Mouse (Mus musculus) ES-Bruce4 (cell line): ENCODE measurements around the gene Lrtm2. TPM values are rescaled to one million over a fixed set of nuclear protein-coding genes. Genes with fewer than 3 reads are reported as not detected.
"Not testable (repeated sequence)": the region's sequence is repeated elsewhere in the genome, so short reads cannot be mapped to it uniquely, and the experiment has no call there.

Experiments
- H3K27ac ChIP-seq: 2 replicates; pipeline ENCODE4 v1.5.1; 2012; ENCODE audit warnings: low read length, inconsistent platforms; ENCODE audit not compliant: insufficient read depth
- H3K27me3 ChIP-seq: 2 replicates; pipeline ENCODE4 v1.6.1; 2012; ENCODE audit warnings: mild to moderate bottlenecking, low read length, inconsistent platforms; ENCODE audit not compliant: control insufficient read depth, poor library complexity, insufficient read depth, severe bottlenecking
- H3K36me3 ChIP-seq: 2 replicates; pipeline ENCODE4 v1.6.1; 2012; ENCODE audit warnings: inconsistent platforms, mild to moderate bottlenecking, low read length, moderate library complexity; ENCODE audit not compliant: control insufficient read depth, poor library complexity, insufficient read depth, severe bottlenecking
- H3K4me1 ChIP-seq: one replicate; pipeline ENCODE4 v1.8.1; 2011; ENCODE audit warnings: low read length; ENCODE audit not compliant: control insufficient read depth, insufficient read depth
- H3K4me3 ChIP-seq: 2 replicates; pipeline ENCODE4 v1.5.1; 2011; ENCODE audit warnings: low read depth, mild to moderate bottlenecking, low read length
- H3K9ac ChIP-seq: 2 replicates; pipeline ENCODE4 v1.6.1; 2012; ENCODE audit warnings: low read depth, mild to moderate bottlenecking, inconsistent platforms; ENCODE audit not compliant: poor library complexity, severe bottlenecking
- H3K9me3 ChIP-seq: replicated peaks from 2 replicates; pipeline ENCODE4 v1.6.1; 2012; ENCODE audit warnings: mild to moderate bottlenecking, low read length, inconsistent platforms; ENCODE audit not compliant: control insufficient read depth, poor library complexity, insufficient read depth, severe bottlenecking
- CTCF ChIP-seq: IDR thresholded peaks from one replicate; pipeline ENCODE4 v1.8.1; 2011; ENCODE audit warnings: low read depth, low read length
- EP300 ChIP-seq: IDR thresholded peaks from 2 replicates; pipeline ENCODE4 v1.6.1; 2011; ENCODE audit warnings: low read depth, low read length; ENCODE audit not compliant: insufficient read depth
- POLR2A ChIP-seq: IDR thresholded peaks from one replicate; pipeline ENCODE4 v1.8.1; 2011; ENCODE audit warnings: low read length; ENCODE audit not compliant: insufficient read depth
- polyA plus RNA-seq: library from polyadenylated mRNA; stranded (reverse); fragments of >200 nt; gene quantifications from 2 replicates; pipeline ENCODE4 v1.2.4, GENCODE M21; 2011; ENCODE audit warnings: low read depth; ENCODE audit not compliant: missing spikeins, insufficient read depth, insufficient read length

Lrtm2 gene
- polyA plus RNA-seq, 1 experiment = 0.49 TPM

GRCm38 (mm10) chr6:119371624-119372023, 41.1 kb upstream of the Lrtm2 start:
- Histone ChIP-seq H3K36me3 (peaks cover 19% of the 10 kb centered on the region), H3K4me1 (no peaks in the 10 kb centered on the region), H3K4me3 (no peak overlapping the region), H3K27me3 (no peaks in the 10 kb centered on the region), H3K9me3 (no peaks in the 10 kb centered on the region), H3K9ac (no peak overlapping the region), H3K27ac (no peak overlapping the region)
- no peak for TF ChIP-seq CTCF
- TF ChIP-seq EP300 = no peak
- no peak for TF ChIP-seq POLR2A

DNA sequence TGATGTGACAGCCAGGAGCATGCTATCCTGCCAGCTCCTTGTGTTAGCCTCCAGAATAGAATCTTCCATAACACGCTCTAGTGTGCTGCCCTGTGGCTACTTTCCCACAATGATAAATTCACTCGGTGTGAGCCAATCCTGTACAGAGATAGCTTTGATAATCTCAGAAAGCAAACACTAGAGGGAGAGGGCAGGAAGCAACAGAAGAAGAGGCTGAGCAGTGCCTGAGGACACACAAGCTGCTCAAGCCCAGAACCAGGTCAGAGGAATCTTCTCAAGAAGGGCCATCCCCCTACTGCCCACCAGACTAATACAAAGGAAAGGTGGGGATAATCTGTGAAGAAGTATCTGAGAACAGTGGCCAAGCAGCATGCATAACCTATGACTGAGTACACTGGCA, 36.8 kb upstream of the Lrtm2 start:
- no peak overlapping the region for H3K27ac ChIP-seq
- H3K4me1 ChIP-seq = no peaks in the 10 kb centered on the region
- no peaks in the 10 kb centered on the region for H3K9me3 ChIP-seq
- peaks cover 48% of the 10 kb centered on the region for H3K36me3 ChIP-seq
- no peak overlapping the region for H3K4me3 ChIP-seq
- H3K9ac ChIP-seq = no peak overlapping the region
- no peak for TF ChIP-seq EP300
- TF ChIP-seq POLR2A = no peak
- TF ChIP-seq CTCF = no peak
- H3K27me3 ChIP-seq = no peaks in the 10 kb centered on the region

- peaks cover 49% of the 10 kb centered on the region for H3K36me3 ChIP-seq
- not testable (repeated sequence) for H3K27me3 ChIP-seq, H3K4me3 ChIP-seq, H3K9me3 ChIP-seq, H3K4me1 ChIP-seq, H3K27ac ChIP-seq, H3K9ac ChIP-seq
Measured at GRCm38 (mm10) chr6:119366800-119367199, 36.2 kb upstream of the Lrtm2 start.

- H3K4me3 ChIP-seq = no peak overlapping the region
- TF ChIP-seq CTCF (no peak), EP300 (no peak), POLR2A (no peak)
- H3K4me1 ChIP-seq = no peaks in the 10 kb centered on the region
- no peaks in the 10 kb centered on the region for H3K9me3 ChIP-seq
- no peak overlapping the region for H3K27ac ChIP-seq
- no peaks in the 10 kb centered on the region for H3K27me3 ChIP-seq
- peaks cover 55% of the 10 kb centered on the region for H3K36me3 ChIP-seq
- H3K9ac ChIP-seq = no peak overlapping the region
Measured at GRCm38 (mm10) chr6:119363593-119363992, 33.0 kb upstream of the Lrtm2 start.

GRCm38 (mm10) chr6:119360925-119361702, 30.5 kb upstream of the Lrtm2 start:
- Histone ChIP-seq H3K4me1 (no peaks in the 10 kb centered on the region), H3K36me3 (peaks cover 56% of the 10 kb centered on the region), H3K9me3 (no peaks in the 10 kb centered on the region), H3K4me3 (no peak overlapping the region), H3K27ac (no peak overlapping the region), H3K9ac (no peak overlapping the region), H3K27me3 (no peaks in the 10 kb centered on the region)
- no peak for TF ChIP-seq EP300
- no peak for TF ChIP-seq CTCF
- no peak for TF ChIP-seq POLR2A

- H3K9ac ChIP-seq, H3K4me1 ChIP-seq, H3K9me3 ChIP-seq, H3K27me3 ChIP-seq, H3K27ac ChIP-seq, H3K4me3 ChIP-seq: not testable (repeated sequence)
- peaks cover 56% of the 10 kb centered on the region for H3K36me3 ChIP-seq
Measured at GRCm38 (mm10) chr6:119360250-119360649, 29.7 kb upstream of the Lrtm2 start.
